Comparison of ENCODE assay signal across 38 mouse cellular contexts in the genomic region with DNA sequence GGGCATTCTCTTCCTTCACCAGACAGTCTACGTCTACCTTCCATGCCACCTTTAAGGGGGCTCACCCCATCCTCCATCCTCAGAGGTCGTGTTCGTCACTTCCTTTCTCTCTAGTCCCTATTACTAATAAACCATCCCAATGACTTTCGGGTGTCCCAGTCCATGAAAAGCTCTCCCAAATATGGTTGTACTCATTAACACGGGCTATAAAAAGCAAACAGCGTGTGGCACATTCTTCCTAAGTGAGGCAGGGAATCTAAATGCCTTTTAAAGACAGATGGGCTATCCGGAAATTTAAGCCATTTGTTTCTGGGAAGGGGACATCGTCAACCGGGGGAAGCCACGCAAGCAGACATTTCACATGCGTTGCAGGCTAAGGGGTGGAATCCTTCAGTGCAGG. TPM values are rescaled to one million over a fixed set of nuclear protein-coding genes. Genes with fewer than 3 reads are reported as not detected.
DNase-seq lines count a peak whose midpoint lies in the region; ATAC-seq and TF ChIP-seq lines count a peak whose summit lies in the region.
"Had no signal": no experiment of that assay in that cellular context is flagged by ENCODE, and none has a peak within 500 bp of the region (broad histone marks: within the 10 kb centered on the region; RNA-seq: fewer than 3 reads in every experiment).

No protein-coding gene starts in this region.

- peak overlapping the region; percentile 88 for H3K27ac ChIP-seq in heart, embryonic 13.5 days (replicated peaks)
- H3K27ac ChIP-seq in heart, embryonic 16.5 days (ENCODE audit: low read length), result peak overlapping the region; percentile 91
- no peak overlapping the region for H3K27ac ChIP-seq in forebrain, postnatal 0 days (ENCODE audit: low read depth, low read length)
- no peak overlapping the region for H3K27ac ChIP-seq in kidney, embryonic 15.5 days
- H3K27ac ChIP-seq: embryonic facial prominence, embryonic 13.5 days; forebrain, embryonic 10.5 days; forebrain, embryonic 15.5 days; hindbrain, embryonic 13.5 days; limb, embryonic 10.5 days; limb, embryonic 15.5 days; liver, embryonic 13.5 days; neural tube, embryonic 12.5 days; stomach, postnatal 0 days had no signal

- intact Hi-C loops in heart, postnatal 25 days (cut with DNase I), result no loop called here
- intact Hi-C loops in left cerebral cortex, postnatal 14 days (cut with DNase I), result no loop called here
- intact Hi-C loops in left cerebral cortex, postnatal 36 days (cut with DNase I), result no loop called here

- no peak; the same call in 1 of the 2 replicates for ATAC-seq in heart, embryonic 13.5 days (ENCODE audit: extremely low read depth, insufficient number of reproducible peaks, low FRiP score, low TSS enrichment)
- ATAC-seq in heart, embryonic 16.5 days (replicated peaks; ENCODE audit: extremely low read depth, insufficient read depth, low FRiP score), result peak; percentile 68
- no peak for ATAC-seq in forebrain, postnatal 0 days
- no peak for ATAC-seq in kidney, embryonic 15.5 days (replicated peaks; ENCODE audit: low FRiP score)
- ATAC-seq: CD4-positive, CD25-positive, alpha-beta regulatory T cell, adult 4 months; forebrain, embryonic 15.5 days; intestine, embryonic 16.5 days; midbrain, embryonic 16.5 days had no signal

- peak overlapping the region; percentile 28; the same call in 1 of the 2 replicates for H3K9ac ChIP-seq in heart, embryonic 13.5 days
- H3K9ac ChIP-seq in heart, embryonic 16.5 days (ENCODE audit: low read length), result no peak overlapping the region
- no peak overlapping the region for H3K9ac ChIP-seq in forebrain, postnatal 0 days
- no peak overlapping the region for H3K9ac ChIP-seq in kidney, embryonic 15.5 days
- H3K9ac ChIP-seq: embryonic facial prominence, embryonic 13.5 days; forebrain, embryonic 15.5 days; hindbrain, embryonic 13.5 days; limb, embryonic 15.5 days; liver, embryonic 13.5 days; neural tube, embryonic 12.5 days had no signal

- TF ChIP-seq CTCF in forebrain, postnatal 0 days (IDR thresholded peaks at IDR 0.05; ENCODE audit: low read depth), result no peak

- DNase-seq in heart, postnatal 25 days (ENCODE audit: low spot score), result no peak
- DNase-seq in left cerebral cortex, postnatal 14 days (ENCODE audit: low spot score in 2 of 2), result peak; percentile 11 to 28
- no peak for DNase-seq in left cerebral cortex, postnatal 36 days (ENCODE audit: low spot score in 2 of 2)
- no peak for DNase-seq in forebrain, postnatal 0 days
- DNase-seq: adrenal gland, postnatal 14 days; cerebellum, adult 11-12 months; cerebellum, postnatal 10 days; kidney, adult 9 months; kidney, postnatal 25 days; liver, embryonic 13.5 days; lung, adult 18-20 months; lung, postnatal 10 days; right cerebral cortex, postnatal 4 days; thymus, adult 2 months; thymus, postnatal 36 days had no signal

- H3K27me3 ChIP-seq in heart, embryonic 13.5 days (replicated peaks), result no peaks in the 10 kb centered on the region
- H3K27me3 ChIP-seq in heart, embryonic 16.5 days (ENCODE audit: control insufficient read depth, insufficient read depth, low read length), result no peaks in the 10 kb centered on the region
- H3K27me3 ChIP-seq in forebrain, postnatal 0 days (ENCODE audit: insufficient read depth, low read length), result no peaks in the 10 kb centered on the region
- H3K27me3 ChIP-seq in kidney, embryonic 15.5 days, result no peaks in the 10 kb centered on the region
- H3K27me3 ChIP-seq: embryonic facial prominence, embryonic 13.5 days; forebrain, embryonic 15.5 days; hindbrain, embryonic 13.5 days; limb, embryonic 15.5 days; liver, embryonic 13.5 days; neural tube, embryonic 12.5 days had no signal

- peaks cover 24% of the 10 kb centered on the region for H3K4me1 ChIP-seq in heart, embryonic 13.5 days
- peaks cover 9% of the 10 kb centered on the region; the same call in 1 of the 2 replicates for H3K4me1 ChIP-seq in heart, embryonic 16.5 days (ENCODE audit: control insufficient read depth, insufficient read depth, low read length)
- H3K4me1 ChIP-seq in forebrain, postnatal 0 days (ENCODE audit: insufficient read depth), result no peaks in the 10 kb centered on the region
- no peaks in the 10 kb centered on the region for H3K4me1 ChIP-seq in kidney, embryonic 15.5 days
- H3K4me1 ChIP-seq: forebrain, embryonic 10.5 days; forebrain, embryonic 15.5 days; hindbrain, embryonic 13.5 days; limb, embryonic 10.5 days; limb, embryonic 15.5 days; liver, embryonic 13.5 days; neural tube, embryonic 12.5 days had no signal

- no peak overlapping the region for H3K4me3 ChIP-seq in heart, embryonic 13.5 days
- no peak overlapping the region for H3K4me3 ChIP-seq in heart, embryonic 16.5 days (ENCODE audit: low read length)
- no peak overlapping the region for H3K4me3 ChIP-seq in forebrain, postnatal 0 days (ENCODE audit: low read depth, low read length)
- no peak overlapping the region for H3K4me3 ChIP-seq in kidney, embryonic 15.5 days (replicated peaks)
- H3K4me3 ChIP-seq: embryonic facial prominence, embryonic 13.5 days; forebrain, embryonic 10.5 days; forebrain, embryonic 15.5 days; hindbrain, embryonic 13.5 days; limb, embryonic 10.5 days; limb, embryonic 15.5 days; liver, embryonic 13.5 days; myocyte; neural tube, embryonic 12.5 days had no signal

- no peaks in the 10 kb centered on the region for H3K36me3 ChIP-seq in heart, embryonic 13.5 days
- H3K36me3 ChIP-seq in heart, embryonic 16.5 days (ENCODE audit: control insufficient read depth, insufficient read depth), result no peaks in the 10 kb centered on the region
- H3K36me3 ChIP-seq in forebrain, postnatal 0 days (ENCODE audit: insufficient read depth), result no peaks in the 10 kb centered on the region
- H3K36me3 ChIP-seq in kidney, embryonic 15.5 days, result no peaks in the 10 kb centered on the region
- H3K36me3 ChIP-seq: embryonic facial prominence, embryonic 13.5 days; forebrain, embryonic 10.5 days; forebrain, embryonic 15.5 days; hindbrain, embryonic 13.5 days; limb, embryonic 10.5 days; limb, embryonic 15.5 days; liver, embryonic 13.5 days; neural tube, embryonic 12.5 days had no signal

- H3K9me3 ChIP-seq in heart, embryonic 13.5 days, result no peaks in the 10 kb centered on the region
- H3K9me3 ChIP-seq in heart, embryonic 16.5 days (replicated peaks; ENCODE audit: control insufficient read depth, low read length), result no peaks in the 10 kb centered on the region
- no peaks in the 10 kb centered on the region for H3K9me3 ChIP-seq in forebrain, postnatal 0 days (ENCODE audit: low read length)
- H3K9me3 ChIP-seq in kidney, embryonic 15.5 days (replicated peaks), result no peaks in the 10 kb centered on the region
- H3K9me3 ChIP-seq: embryonic facial prominence, embryonic 13.5 days; forebrain, embryonic 10.5 days; forebrain, embryonic 15.5 days; hindbrain, embryonic 13.5 days; limb, embryonic 10.5 days; limb, embryonic 15.5 days; liver, embryonic 13.5 days; neural tube, embryonic 12.5 days had no signal

- 44% methylated on average over 11 of the region's 11 CpGs for WGBS in heart, embryonic 13.5 days
- 43% methylated on average over 11 of the region's 11 CpGs for WGBS in heart, embryonic 16.5 days
- WGBS in forebrain, postnatal 0 days, result 81% methylated on average over 11 of the region's 11 CpGs
- WGBS in kidney, embryonic 15.5 days, result 46% methylated on average over 11 of the region's 11 CpGs

- 0 out of 2 replicates have a peak overlapping the region, but pooled peaks have one; percentile 5 for H3K4me2 ChIP-seq in heart, embryonic 13.5 days
- no peak overlapping the region for H3K4me2 ChIP-seq in heart, embryonic 16.5 days (ENCODE audit: low read depth, low read length)
- H3K4me2 ChIP-seq in forebrain, postnatal 0 days (ENCODE audit: low read depth), result no peak overlapping the region
- no peak overlapping the region for H3K4me2 ChIP-seq in kidney, embryonic 15.5 days
- H3K4me2 ChIP-seq: embryonic facial prominence, embryonic 13.5 days; forebrain, embryonic 15.5 days; hindbrain, embryonic 13.5 days; limb, embryonic 15.5 days; liver, embryonic 13.5 days; neural tube, embryonic 12.5 days had no signal

RNA-seq across cellular contexts. Expression of a gene that starts 14.7 kb away (rescaled TPM):
- 3.0 and 3.6 TPM in 2 replicates for polyA plus RNA-seq in heart, embryonic 13.5 days (2015; fragmentation: Nextera tagmentation; extraction: Ambion mirVana)
- total RNA-seq in heart, postnatal 25 days (2021), result not detected
- total RNA-seq in left cerebral cortex, postnatal 14 days (2021), result not detected
- not detected for total RNA-seq in left cerebral cortex, postnatal 36 days (2021)
- 3.5 and 4.0 TPM in 2 replicates for polyA plus RNA-seq in heart, embryonic 16.5 days (2015; fragmentation: Nextera tagmentation; extraction: Ambion mirVana)
- 0.05 and 0.08 TPM in 2 replicates for total RNA-seq in forebrain, postnatal 0 days (2014; rRNA removed)
- 0.17 TPM in 1 of 2 replicates, not detected in the other for polyA plus RNA-seq in forebrain, postnatal 0 days (2015; fragmentation: Nextera tagmentation; extraction: Ambion mirVana)
- 0.66 and 0.97 TPM in 2 replicates for polyA plus RNA-seq in kidney, embryonic 15.5 days (2015; fragmentation: Nextera tagmentation; extraction: Ambion mirVana)
- total RNA-seq: common myeloid progenitor, adult 5-6 weeks; layer of hippocampus, adult 18-20 months; layer of hippocampus, postnatal 25 days had no signal
- polyA plus RNA-seq: CD4-positive, CD25-positive, alpha-beta regulatory T cell, adult 4 months; embryonic facial prominence, embryonic 13.5 days; forebrain, embryonic 10.5 days; forebrain, embryonic 15.5 days; hindbrain, embryonic 13.5 days; limb, embryonic 10.5 days; myocyte; neural tube, embryonic 12.5 days had no signal

RNA-seq across cellular contexts. Expression of a gene that starts 28.1 kb away (rescaled TPM):
- not detected in 2 replicates for polyA plus RNA-seq in heart, embryonic 13.5 days (2015; fragmentation: Nextera tagmentation; extraction: Ambion mirVana)
- not detected for total RNA-seq in heart, postnatal 25 days (2021)
- not detected for total RNA-seq in left cerebral cortex, postnatal 14 days (2021)
- not detected for total RNA-seq in left cerebral cortex, postnatal 36 days (2021)
- polyA plus RNA-seq in heart, embryonic 16.5 days (2015; fragmentation: Nextera tagmentation; extraction: Ambion mirVana), result 0.13 TPM in 1 of 2 replicates, not detected in the other
- total RNA-seq in forebrain, postnatal 0 days (2014; rRNA removed), result 0.38 TPM in 1 of 2 replicates, not detected in the other
- polyA plus RNA-seq in forebrain, postnatal 0 days (2015; fragmentation: Nextera tagmentation; extraction: Ambion mirVana), result not detected in 2 replicates
- polyA plus RNA-seq in kidney, embryonic 15.5 days (2015; fragmentation: Nextera tagmentation; extraction: Ambion mirVana), result not detected in 2 replicates
- total RNA-seq: adrenal gland, postnatal 14 days; common myeloid progenitor, adult 5-6 weeks; gastrocnemius, adult 8-10 months; gastrocnemius, postnatal 4 days; heart, postnatal 10 days; layer of hippocampus, adult 18-20 months; layer of hippocampus, postnatal 25 days; left cerebral cortex, adult 8-10 months had no signal
- polyA plus RNA-seq: CD4-positive, CD25-positive, alpha-beta regulatory T cell, adult 4 months; embryonic facial prominence, embryonic 13.5 days; forebrain, embryonic 10.5 days; forebrain, embryonic 15.5 days; hindbrain, embryonic 13.5 days; intestine, embryonic 16.5 days; limb, embryonic 10.5 days; limb, embryonic 15.5 days; liver, embryonic 13.5 days; midbrain, embryonic 16.5 days; myocyte; neural tube, embryonic 12.5 days; spleen, adult 2 months; stomach, postnatal 0 days had no signal

RNA-seq across cellular contexts. Expression of a gene that starts 33.2 kb away (rescaled TPM):
- 47.1 and 51.6 TPM in 2 replicates for polyA plus RNA-seq in heart, embryonic 13.5 days (2015; fragmentation: Nextera tagmentation; extraction: Ambion mirVana)
- total RNA-seq in heart, postnatal 25 days (2021), result 100 to 1,000 TPM in 1 of 2 experiments, 10 to 100 TPM in 1; 94.0 to 106 TPM
- 10 to 100 TPM; 15.6 to 16.4 TPM for total RNA-seq in left cerebral cortex, postnatal 14 days (2021)
- total RNA-seq in left cerebral cortex, postnatal 36 days (2021), result 10 to 100 TPM in 1 of 2 experiments, 1 to 10 TPM in 1; 7.4 to 10.1 TPM
- 100 and 120 TPM in 2 replicates for polyA plus RNA-seq in heart, embryonic 16.5 days (2015; fragmentation: Nextera tagmentation; extraction: Ambion mirVana)
- total RNA-seq in forebrain, postnatal 0 days (2014; rRNA removed), result 13.5 and 21.5 TPM in 2 replicates
- 10.4 and 11.6 TPM in 2 replicates for polyA plus RNA-seq in forebrain, postnatal 0 days (2015; fragmentation: Nextera tagmentation; extraction: Ambion mirVana)
- polyA plus RNA-seq in kidney, embryonic 15.5 days (2015; fragmentation: Nextera tagmentation; extraction: Ambion mirVana), result 61.9 and 88.8 TPM in 2 replicates
- polyA plus RNA-seq: CD4-positive, CD25-positive, alpha-beta regulatory T cell, adult 4 months had no signal

RNA-seq across cellular contexts. Expression of a gene that starts 58.8 kb away (rescaled TPM):
- polyA plus RNA-seq in heart, embryonic 13.5 days (2015; fragmentation: Nextera tagmentation; extraction: Ambion mirVana), result 9.5 and 10.7 TPM in 2 replicates
- 1 to 10 TPM; 7.3 to 7.4 TPM for total RNA-seq in heart, postnatal 25 days (2021)
- total RNA-seq in left cerebral cortex, postnatal 14 days (2021), result 10 to 100 TPM; 48.9 to 56.0 TPM
- total RNA-seq in left cerebral cortex, postnatal 36 days (2021), result 10 to 100 TPM; 45.2 to 48.6 TPM
- 8.0 and 8.2 TPM in 2 replicates for polyA plus RNA-seq in heart, embryonic 16.5 days (2015; fragmentation: Nextera tagmentation; extraction: Ambion mirVana)
- 66.3 and 67.1 TPM in 2 replicates for total RNA-seq in forebrain, postnatal 0 days (2014; rRNA removed)
- polyA plus RNA-seq in forebrain, postnatal 0 days (2015; fragmentation: Nextera tagmentation; extraction: Ambion mirVana), result 31.5 and 38.6 TPM in 2 replicates
- polyA plus RNA-seq in kidney, embryonic 15.5 days (2015; fragmentation: Nextera tagmentation; extraction: Ambion mirVana), result 19.0 and 27.4 TPM in 2 replicates

Comparison
In these comparisons a context has a peak if more than half of its experiments do, and no peak if none do; other contexts are left out.
1. DNase-seq: peak in left cerebral cortex, postnatal 14 days (2 of 2); none in heart, postnatal 25 days (single experiment), left cerebral cortex, postnatal 36 days (0 of 2) and forebrain, postnatal 0 days (single experiment).
2. H3K27ac ChIP-seq: peak in heart, embryonic 13.5 days (single experiment) and heart, embryonic 16.5 days (single experiment); none in forebrain, postnatal 0 days (single experiment) and kidney, embryonic 15.5 days (single experiment).